Mouse (Mus musculus) heart, embryonic 14.5 days (tissue): ENCODE results near the gene Gpr84. TPM values are rescaled to one million over a fixed set of nuclear protein-coding genes. Genes with fewer than 3 reads are reported as not detected.
A peak's percentile ranks its signal among the peaks of the same experiment; 100 is the strongest.

Experiments used
- ATAC-seq: fragments of 200-750 bp; cut with Nextera tagmentation; 2 replicates; pipeline ENCODE4 v1.8.0; 2017; ENCODE audit warnings: low read depth, moderate TSS enrichment; ENCODE audit not compliant: insufficient number of reproducible peaks, insufficient read depth, low FRiP score
- H3K27ac ChIP-seq, 2 experiments: fragments of 200-500 bp in 1 of 2; fragments of 300-500 bp in 1 of 2; sonication (generic) in 1 of 2; replicated peaks in 1 of 2; 2 replicates each; pipeline ENCODE4 v1.5.1; 2012 to 2014; ENCODE audit warnings: low read depth in 2 of 2, low read length in 2 of 2, control low read depth in 1 of 2, mild to moderate bottlenecking in 1 of 2, mixed read lengths in 1 of 2; ENCODE audit not compliant: control insufficient read depth in 1 of 2, insufficient read depth in 1 of 2
- H3K27me3 ChIP-seq: fragments of 300-500 bp; sonication (generic); 2 replicates; pipeline ENCODE4 v1.6.1; 2014; ENCODE audit warnings: mild to moderate bottlenecking, low read length, control low read depth; ENCODE audit not compliant: control insufficient read depth, insufficient read depth
- H3K36me3 ChIP-seq: fragments of 300-500 bp; sonication (generic); 2 replicates; pipeline ENCODE4 v1.6.1; 2014; ENCODE audit warnings: mild to moderate bottlenecking, control low read depth, low read length, mixed read lengths; ENCODE audit not compliant: control insufficient read depth, insufficient read depth
- H3K4me1 ChIP-seq, 2 experiments: fragments of 200-500 bp in 1 of 2; fragments of 300-500 bp in 1 of 2; sonication (generic) in 1 of 2; 2 replicates each; pipeline ENCODE4 v1.6.1; 2012 to 2014; ENCODE audit warnings: low read length in 2 of 2, control low read depth in 1 of 2, mixed read lengths in 1 of 2; ENCODE audit not compliant: control insufficient read depth in 2 of 2, insufficient read depth in 2 of 2
- H3K4me2 ChIP-seq: fragments of 300-500 bp; sonication (generic); 2 replicates; pipeline ENCODE4 v1.6.1; 2014; ENCODE audit warnings: mild to moderate bottlenecking, low read length
- H3K4me3 ChIP-seq, 2 experiments: fragments of 200-500 bp in 1 of 2; fragments of 300-500 bp in 1 of 2; sonication (generic) in 1 of 2; 2 replicates each; pipeline ENCODE4 v1.5.1; 2012 to 2014; ENCODE audit warnings: low read length in 2 of 2, mild to moderate bottlenecking in 2 of 2, control low read depth in 1 of 2, low read depth in 1 of 2, moderate library complexity in 1 of 2; ENCODE audit not compliant: control insufficient read depth in 1 of 2, insufficient read depth in 1 of 2
- H3K9ac ChIP-seq: fragments of 300-500 bp; sonication (generic); 2 replicates; pipeline ENCODE4 v1.6.1; 2014; ENCODE audit warnings: mild to moderate bottlenecking, low read length
- H3K9me3 ChIP-seq: fragments of 300-500 bp; sonication (generic); 2 replicates; pipeline ENCODE4 v1.6.1; 2016; ENCODE audit warnings: low read length, control low read depth; ENCODE audit not compliant: control insufficient read depth
- WGBS: fragments of 180-500 bp; shearing (Covaris S2); extraction: QIAGEN DNeasy Blood & Tissue Kit; methylation state at CpG from one replicate; pipeline ENCODE4 v1.1.7; 2014; 5-methylcytosine and 5-hydroxymethylcytosine counted together
- polyA plus RNA-seq: library from polyadenylated mRNA; unstranded; fragments of >200 nt; fragmentation: Nextera tagmentation; extraction: Ambion mirVana; gene quantifications from 2 replicates; pipeline ENCODE4 v1.2.1, GENCODE M21; 2014

Gene Gpr84
- polyA plus RNA-seq, 1 experiment from 2014 or later = 0.11 TPM

DNA sequence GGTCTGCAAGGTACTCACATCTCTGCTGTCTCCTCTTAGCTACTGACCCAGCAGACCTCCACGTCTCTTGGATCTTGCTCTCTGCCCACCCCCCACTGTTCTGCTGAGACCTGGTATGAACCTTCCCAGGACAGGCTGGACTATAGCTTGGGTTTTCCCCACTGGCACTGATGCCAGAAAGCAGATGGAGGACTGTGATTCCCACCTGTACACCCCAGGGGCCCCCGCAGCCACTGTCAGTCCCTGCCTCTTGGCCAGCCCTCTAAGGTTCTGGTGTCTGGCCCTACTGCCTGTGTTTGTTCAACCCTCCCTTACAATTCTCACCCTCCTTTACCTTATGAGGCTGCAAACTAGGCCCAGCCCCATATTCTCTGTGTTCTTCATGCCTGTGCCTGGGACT lies 44.3 kb upstream of the Gpr84 start:
- H3K36me3 ChIP-seq = peaks cover 88% of the 10 kb centered on the region
- H3K9ac ChIP-seq = peak overlapping the region; percentile 55
- peaks cover 45 to 55% of the 10 kb centered on the region in 2 experiments for H3K4me1 ChIP-seq
- no peak for ATAC-seq
- peak overlapping the region; percentile 93 to 95 for H3K27ac ChIP-seq
- 73% methylated on average over 2 of the region's 2 CpGs for WGBS
- peak overlapping the region; percentile 31; the same call in 1 of the 2 replicates for H3K4me2 ChIP-seq
- H3K4me3 ChIP-seq = no peak overlapping the region
- no peaks in the 10 kb centered on the region for H3K9me3 ChIP-seq
- no peaks in the 10 kb centered on the region for H3K27me3 ChIP-seq

DNA sequence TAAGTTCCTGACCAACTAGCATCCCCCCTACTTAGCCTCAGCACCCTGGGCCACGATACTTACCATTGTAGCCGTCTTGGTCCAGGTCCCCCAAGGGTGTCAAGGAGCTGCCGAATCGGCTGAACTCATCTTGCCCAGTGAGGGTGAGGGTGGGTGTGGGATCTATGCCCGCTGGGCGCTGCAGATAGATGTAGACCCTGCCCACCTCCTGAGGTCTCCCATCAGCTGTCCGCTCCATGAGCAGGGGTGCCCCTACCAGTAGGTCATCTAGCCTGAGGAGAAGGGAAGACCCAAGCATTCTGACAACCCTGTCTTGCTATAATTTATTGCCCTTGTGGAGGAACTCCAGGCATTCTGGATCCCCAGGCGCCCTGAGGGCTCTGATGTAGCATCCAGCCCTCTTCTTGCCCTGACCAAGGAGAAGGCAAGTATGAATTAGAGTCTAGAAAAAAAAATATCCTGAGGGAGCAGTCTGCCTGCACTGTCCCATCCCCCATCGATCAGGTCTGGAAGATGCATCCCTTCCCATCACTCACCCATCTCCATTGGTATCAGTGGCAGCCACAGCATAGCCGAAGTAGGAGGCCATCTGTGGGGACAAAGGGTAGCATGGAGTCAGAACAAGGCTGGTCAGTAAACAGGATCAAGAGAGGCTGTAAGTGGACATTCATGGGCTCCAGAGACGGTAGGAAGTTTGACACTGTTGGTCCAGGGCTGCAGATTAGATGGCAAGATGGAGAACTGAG lies 43.3 kb upstream of the Gpr84 start:
- H3K9ac ChIP-seq = 0 out of 2 replicates have a peak overlapping the region, but pooled peaks have one; percentile 55
- H3K4me3 ChIP-seq = no peak overlapping the region
- H3K27ac ChIP-seq = 0 out of 4 replicates have a peak overlapping the region, but pooled peaks of 1 of the 2 experiments have one; percentile 10
- H3K27me3 ChIP-seq = no peaks in the 10 kb centered on the region
- H3K4me2 ChIP-seq = no peak overlapping the region
- H3K36me3 ChIP-seq = peaks cover 98% of the 10 kb centered on the region
- H3K9me3 ChIP-seq = no peaks in the 10 kb centered on the region
- WGBS = 88% methylated on average over 11 of the region's 11 CpGs
- H3K4me1 ChIP-seq = peaks cover 36 to 45% of the 10 kb centered on the region in 2 experiments
- no peak for ATAC-seq

DNA sequence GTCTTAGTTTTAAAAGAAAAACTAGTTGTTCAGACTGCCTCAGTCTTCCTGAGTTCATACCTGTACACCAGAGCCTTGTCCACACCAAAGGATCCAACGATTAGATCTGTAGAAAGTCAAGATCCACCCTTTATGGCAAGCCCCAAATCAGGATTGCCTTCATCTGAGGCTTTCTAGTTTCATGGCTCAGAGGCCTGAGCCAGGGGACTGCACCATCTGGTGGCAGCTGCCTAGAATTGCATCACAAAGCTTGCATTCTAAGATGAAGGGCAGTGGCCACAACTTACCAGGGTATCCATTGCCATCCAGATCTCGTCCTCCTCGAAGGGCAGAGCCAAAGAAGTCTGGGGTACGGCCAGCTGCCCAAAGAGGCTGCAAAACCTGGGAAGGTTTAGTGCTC lies 42.4 kb upstream of the Gpr84 start:
- no peak overlapping the region for H3K9ac ChIP-seq
- WGBS = 40% methylated on average over 4 of the region's 4 CpGs

DNA sequence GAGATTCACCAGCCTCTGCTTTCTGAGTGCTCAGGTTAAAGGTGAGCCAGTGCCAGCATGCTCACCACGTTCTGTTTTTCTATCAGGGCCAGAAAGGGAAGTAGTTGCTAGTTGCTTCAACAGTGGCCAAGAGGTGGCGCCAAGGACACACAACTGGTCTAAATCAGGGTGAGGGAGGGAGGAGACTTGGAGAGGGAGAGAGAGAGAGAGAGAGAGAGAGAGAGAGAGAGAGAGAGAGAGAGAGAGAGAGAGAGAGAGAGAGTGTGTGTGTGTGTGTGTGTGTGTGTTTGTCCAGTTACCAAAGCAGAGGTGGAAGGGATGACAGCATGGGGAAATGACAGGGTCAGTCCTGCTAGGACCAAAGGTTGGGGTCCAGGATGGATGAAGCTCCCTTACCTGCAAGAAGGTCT lies 36.9 kb upstream of the Gpr84 start:
- Histone ChIP-seq H3K9me3 (no peaks in the 10 kb centered on the region), H3K4me3 (no peak overlapping the region), H3K27ac (no peak overlapping the region), H3K9ac (no peak overlapping the region), H3K36me3 (peaks cover 90% of the 10 kb centered on the region), H3K4me2 (no peak overlapping the region), H3K4me1 (no peaks in the 10 kb centered on the region), H3K27me3 (no peaks in the 10 kb centered on the region)
- WGBS = 0% methylated on average over 2 of the region's 2 CpGs
- ATAC-seq = no peak

More for the DNA sequence above, 42.4 kb upstream of the Gpr84 start:
- Histone ChIP-seq H3K27ac (0 out of 4 replicates have a peak overlapping the region, but pooled peaks of 1 of the 2 experiments have one; percentile 10), H3K4me1 (peaks cover 29 to 37% of the 10 kb centered on the region in 2 experiments), H3K4me2 (no peak overlapping the region), H3K36me3 (peaks cover 100% of the 10 kb centered on the region), H3K9me3 (no peaks in the 10 kb centered on the region), H3K27me3 (no peaks in the 10 kb centered on the region), H3K4me3 (no peak overlapping the region)
- no peak for ATAC-seq

DNA sequence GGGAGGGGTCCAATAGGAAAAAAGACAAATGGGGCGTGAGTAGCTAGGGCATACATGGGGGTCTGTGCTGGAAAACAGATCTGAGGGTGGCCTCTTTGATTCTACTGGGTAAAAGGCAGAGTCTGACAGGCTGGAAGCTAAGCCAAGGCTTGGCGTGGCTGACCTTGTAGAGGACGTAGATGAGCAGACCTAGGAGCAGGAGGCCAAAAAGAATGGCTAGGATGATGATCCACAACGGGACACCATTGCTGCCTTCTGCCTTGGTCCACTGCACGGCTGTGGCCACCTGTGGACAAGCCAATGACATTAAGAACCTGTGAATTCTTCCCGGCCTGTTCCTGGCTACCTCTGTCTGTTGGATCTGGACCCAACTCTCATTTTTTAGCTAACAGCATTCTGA lies 35.4 kb upstream of the Gpr84 start:
- peaks cover 11% of the 10 kb centered on the region for H3K27me3 ChIP-seq
- no peak overlapping the region for H3K4me2 ChIP-seq
- H3K36me3 ChIP-seq = peaks cover 76% of the 10 kb centered on the region
- peaks cover 3 to 5% of the 10 kb centered on the region in 2 experiments; a peak in 2 of 4 replicates for H3K4me1 ChIP-seq
- no peak overlapping the region for H3K9ac ChIP-seq
- 87% methylated on average over 6 of the region's 6 CpGs for WGBS
- ATAC-seq = no peak
- H3K27ac ChIP-seq = no peak overlapping the region
- no peaks in the 10 kb centered on the region for H3K9me3 ChIP-seq
- H3K4me3 ChIP-seq = no peak overlapping the region

DNA sequence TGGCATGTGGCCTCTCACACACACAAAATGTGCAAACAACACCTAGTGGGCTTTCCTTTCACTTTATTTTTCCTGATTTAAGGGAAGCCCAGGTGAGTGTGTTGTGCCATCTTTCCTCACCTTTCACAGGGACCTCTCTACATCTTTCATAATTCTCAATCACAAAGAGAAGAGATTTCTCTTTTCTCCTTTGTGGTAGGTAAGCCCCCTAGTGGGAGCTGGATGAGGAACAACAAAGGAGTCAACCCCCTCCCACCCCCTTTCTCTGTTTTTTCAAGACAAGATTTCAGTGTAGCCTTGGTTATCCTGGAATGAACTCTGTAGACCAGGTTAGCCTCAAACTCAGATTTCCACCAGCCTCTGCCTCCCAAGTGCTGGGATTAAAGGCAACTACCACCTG lies 33.1 kb upstream of the Gpr84 start:
- Histone ChIP-seq H3K4me2 (no peak overlapping the region), H3K4me3 (no peak overlapping the region), H3K27me3 (peaks cover 28% of the 10 kb centered on the region), H3K4me1 (peaks cover 10 to 20% of the 10 kb centered on the region in 2 experiments), H3K9me3 (no peaks in the 10 kb centered on the region), H3K36me3 (peaks cover 53% of the 10 kb centered on the region), H3K9ac (no peak overlapping the region), H3K27ac (no peak overlapping the region; a peak in 1 of 4 replicates)
- no peak for ATAC-seq

- Histone ChIP-seq H3K9me3 (no peaks in the 10 kb centered on the region), H3K36me3 (peaks cover 48% of the 10 kb centered on the region), H3K4me1 (peaks cover 10 to 20% of the 10 kb centered on the region in 2 experiments), H3K4me2 (no peak overlapping the region), H3K9ac (no peak overlapping the region), H3K27me3 (peaks cover 34% of the 10 kb centered on the region), H3K4me3 (no peak overlapping the region), H3K27ac (no peak overlapping the region)
- ATAC-seq = no peak
- WGBS = 65% methylated on average over 2 of the region's 3 CpGs
Observed at GRCm38 (mm10) chr15:103343008-103343407, 32.6 kb upstream of the Gpr84 start.
